Mouse (Mus musculus): ENCODE data around the gene Ahcyl2.

The Ahcyl2 gene

DNA sequence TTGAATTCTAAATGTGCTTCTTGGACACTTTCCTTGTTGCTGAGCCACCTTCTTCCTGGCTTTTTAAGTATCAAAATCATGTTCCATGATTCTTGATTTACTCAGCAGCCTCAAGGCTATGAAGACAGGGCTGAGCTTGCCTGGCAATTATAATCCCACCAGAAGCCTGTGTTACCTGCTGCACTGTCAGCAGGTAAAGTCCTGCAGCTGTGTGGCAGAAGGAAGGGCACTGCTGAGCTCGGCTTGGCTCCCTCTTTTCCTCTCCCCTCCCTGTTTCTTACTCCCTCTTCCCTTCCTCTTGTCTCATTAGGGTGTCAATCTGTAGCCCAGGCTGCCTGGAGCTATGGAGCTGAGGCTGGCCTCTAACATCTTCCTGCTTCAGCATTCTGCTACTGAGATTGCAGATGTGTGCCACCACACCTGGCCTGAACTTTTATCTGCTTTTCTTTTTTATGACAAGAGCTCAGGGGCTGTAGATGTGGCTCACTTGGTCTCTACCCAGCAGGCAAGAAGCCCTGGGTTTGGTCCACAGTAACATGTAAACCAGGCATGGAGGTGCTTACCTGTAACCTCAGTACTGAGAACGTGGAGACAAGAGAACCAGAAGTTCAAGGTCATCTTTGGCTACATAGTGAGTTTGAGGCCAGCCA, 3.0 kb downstream of the Ahcyl2 start:
- no peak for DNase-seq (ENCODE audit: low spot score in 2 of 2)

DNA sequence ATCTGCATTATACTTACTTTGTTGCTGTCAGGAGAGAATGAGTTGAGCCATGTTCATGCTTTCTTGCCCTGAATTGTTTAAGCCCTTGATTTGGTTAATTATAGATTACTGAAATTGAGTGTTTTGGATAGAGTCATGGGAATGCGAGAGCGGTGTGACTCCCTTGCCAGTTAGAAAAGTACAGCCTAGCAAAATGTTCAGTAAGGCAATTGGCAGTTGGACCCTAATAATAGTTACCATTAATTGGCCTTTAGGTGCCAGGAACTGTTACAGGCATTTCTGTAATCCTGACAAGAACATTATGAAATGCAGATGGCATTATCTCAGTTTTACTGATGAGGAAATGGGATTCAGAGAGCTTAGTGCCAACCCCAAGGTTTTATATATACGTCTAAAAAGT, 4.4 kb downstream of the Ahcyl2 start:
- DNase-seq (ENCODE audit: low spot score in 2 of 2) = no peak

DNA sequence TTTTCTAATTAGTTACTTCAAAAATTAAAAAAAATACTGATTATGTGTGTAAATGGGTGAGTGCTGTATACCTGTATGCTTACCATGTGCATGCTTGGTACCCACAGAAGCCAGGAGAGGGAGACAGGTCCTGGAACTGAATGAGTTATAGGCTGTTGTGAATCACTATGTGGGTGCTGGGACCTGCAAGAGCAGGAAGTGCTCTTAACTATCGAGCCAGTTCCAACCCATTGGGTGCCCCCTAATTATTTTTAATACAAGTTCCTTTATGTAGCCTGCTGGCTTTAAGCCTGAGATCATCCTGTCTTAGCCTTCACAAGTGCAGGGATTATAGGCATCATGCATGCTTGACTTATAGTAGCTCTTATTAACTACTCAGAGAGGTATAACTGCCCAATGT, 6.3 kb downstream of the Ahcyl2 start:
- DNase-seq (ENCODE audit: low spot score in 2 of 2) = no peak

DNA sequence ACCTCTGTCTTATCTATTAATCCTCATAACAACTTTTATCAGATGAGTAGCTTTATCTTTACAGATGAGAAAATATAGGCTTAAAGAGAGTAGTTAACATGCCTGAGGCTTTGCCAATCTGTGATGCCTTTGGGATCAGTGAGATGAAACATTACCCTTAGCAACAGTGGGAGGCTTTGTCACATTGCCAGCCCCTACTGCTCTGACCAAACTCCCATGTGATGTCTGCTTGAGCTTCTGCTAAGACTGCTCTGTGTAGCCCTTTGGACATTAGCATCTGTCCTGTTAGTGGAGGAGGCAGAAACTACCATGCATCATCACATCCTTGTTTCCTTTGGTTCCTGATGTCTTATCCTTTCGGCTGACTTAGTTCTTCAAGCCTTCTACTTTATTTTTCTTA, 7.8 kb downstream of the Ahcyl2 start:
- DNase-seq (ENCODE audit: low spot score in 2 of 2) = no peak

DNA sequence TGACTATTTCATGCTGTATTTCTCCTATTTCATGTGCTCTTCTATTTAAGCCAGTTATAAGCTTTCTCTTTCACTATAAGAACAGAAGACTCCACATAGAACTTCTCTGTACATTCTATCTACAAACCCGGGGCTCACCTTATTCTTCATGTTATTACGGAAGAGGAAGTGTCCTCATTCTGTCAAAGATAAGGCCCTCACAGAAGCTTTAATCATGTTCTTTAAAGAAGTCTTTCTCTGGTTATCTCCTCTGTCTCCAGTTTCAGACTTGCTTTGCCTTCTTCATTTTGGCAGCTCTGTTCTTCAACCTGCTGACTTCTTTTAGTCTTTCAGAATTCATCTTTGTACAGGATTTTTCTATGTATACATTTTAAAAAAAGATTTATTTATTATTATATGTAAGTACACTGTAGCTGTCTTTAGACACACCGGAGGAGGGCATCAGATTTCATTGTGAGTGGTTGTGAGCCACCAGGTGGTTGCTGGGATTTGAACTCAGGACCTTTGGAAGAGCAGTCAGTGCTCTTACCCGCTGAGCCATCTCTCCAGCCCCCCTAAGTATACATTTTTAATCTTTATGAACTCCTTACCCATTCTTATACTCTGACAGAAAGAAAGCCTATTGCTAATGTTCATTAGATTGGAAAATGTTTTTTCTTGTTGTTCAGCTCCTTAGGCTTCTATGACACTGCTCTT, 8.9 kb downstream of the Ahcyl2 start:
- DNase-seq (ENCODE audit: low spot score in 2 of 2) = no peak

DNA sequence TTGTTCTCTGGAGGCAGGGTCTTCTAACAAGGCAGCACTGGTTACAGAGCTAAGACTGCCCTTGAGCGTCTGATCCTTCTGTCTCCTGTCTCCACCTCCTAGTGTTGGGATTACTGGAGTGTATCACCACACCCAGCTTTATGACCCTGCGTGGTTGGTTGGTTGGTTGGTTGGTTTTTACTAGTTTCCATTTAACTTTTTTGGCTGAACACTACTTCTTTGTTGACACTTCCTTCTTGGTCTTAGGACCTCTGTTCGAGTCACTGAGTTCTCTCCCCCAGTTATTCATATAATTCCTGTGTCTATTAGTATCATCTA, 9.4 kb downstream of the Ahcyl2 start:
- DNase-seq (ENCODE audit: low spot score in 2 of 2) = no peak

DNA sequence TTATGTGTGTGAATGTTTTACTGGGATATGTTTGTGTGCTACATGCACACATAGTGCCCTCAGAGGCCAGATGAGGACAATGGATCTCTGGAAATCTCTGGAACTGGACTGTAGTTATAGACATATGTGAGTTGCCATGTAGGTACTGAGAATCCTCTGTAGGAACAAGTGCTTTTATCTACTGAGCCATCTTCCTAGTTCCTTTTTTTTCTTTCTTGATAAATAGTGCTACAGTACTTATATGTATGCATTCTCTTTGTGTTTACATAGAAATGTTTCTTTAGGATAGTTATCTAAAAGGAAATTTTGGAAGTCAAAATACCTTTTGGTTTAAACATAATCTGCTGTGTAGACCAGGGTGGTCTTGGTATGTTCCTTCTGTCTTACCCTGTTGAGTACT, 12.3 kb downstream of the Ahcyl2 start:
- no peak for DNase-seq (ENCODE audit: low spot score in 2 of 2)

DNA sequence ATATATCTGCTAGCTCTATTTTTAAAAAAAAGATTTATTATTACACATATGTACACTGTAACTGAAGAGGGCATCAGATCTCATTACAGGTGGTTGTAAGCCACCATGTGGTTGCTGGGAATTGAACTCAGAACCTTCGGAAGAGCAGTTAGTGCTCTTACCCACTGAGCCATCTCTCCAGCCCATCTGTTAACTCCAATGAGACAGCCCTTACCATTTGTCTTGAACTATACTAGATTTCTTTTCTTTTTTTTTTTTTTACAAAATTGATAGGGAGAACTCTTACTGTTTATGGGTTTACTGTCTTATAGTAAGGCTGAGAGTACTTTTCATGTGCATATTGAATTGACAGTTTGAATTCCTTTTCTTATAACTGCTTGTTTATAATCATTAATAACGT, 12.8 kb downstream of the Ahcyl2 start:
- DNase-seq (ENCODE audit: low spot score in 2 of 2) = no peak

DNA sequence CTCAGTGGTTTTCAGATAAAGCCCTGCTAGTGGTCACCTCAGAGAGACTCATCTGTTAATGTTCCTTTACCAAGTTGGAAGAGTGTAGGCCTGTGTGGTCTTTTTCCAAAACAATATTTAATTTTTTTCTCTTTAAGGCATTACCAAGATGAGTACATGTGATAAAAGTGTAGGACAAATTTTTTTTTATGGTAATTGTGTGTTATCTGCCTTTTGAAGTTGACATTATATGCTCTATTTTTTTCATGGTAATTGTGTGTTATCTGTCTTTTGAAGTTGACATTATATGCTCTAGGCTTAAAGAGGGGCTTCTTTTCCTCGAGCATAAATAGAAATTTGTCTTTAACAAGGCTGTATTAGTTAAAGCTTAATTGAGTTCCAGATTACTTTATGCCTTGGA, 14.4 kb downstream of the Ahcyl2 start:
- DNase-seq (ENCODE audit: low spot score in 2 of 2) = no peak

DNA sequence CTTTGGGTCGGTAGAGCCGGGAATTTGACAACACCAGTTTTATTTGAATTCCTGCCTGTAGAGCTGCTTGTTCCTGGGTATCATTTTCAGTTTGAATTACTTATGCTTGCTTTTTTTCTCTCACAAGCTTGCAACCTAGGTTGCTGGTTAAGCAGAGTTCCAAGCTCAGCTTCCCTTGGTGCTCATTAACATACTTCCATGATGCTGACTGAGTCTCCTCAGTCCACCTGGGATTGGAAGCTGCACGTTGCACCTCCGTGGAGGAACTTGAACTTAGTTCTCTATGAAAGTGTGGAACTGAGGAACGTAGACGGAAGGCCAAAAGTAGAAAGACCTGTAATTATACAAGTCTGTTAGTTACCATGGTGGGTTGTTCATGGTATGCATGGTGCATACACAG, 16.1 kb downstream of the Ahcyl2 start:
- no peak for DNase-seq (ENCODE audit: low spot score in 2 of 2)

DNA sequence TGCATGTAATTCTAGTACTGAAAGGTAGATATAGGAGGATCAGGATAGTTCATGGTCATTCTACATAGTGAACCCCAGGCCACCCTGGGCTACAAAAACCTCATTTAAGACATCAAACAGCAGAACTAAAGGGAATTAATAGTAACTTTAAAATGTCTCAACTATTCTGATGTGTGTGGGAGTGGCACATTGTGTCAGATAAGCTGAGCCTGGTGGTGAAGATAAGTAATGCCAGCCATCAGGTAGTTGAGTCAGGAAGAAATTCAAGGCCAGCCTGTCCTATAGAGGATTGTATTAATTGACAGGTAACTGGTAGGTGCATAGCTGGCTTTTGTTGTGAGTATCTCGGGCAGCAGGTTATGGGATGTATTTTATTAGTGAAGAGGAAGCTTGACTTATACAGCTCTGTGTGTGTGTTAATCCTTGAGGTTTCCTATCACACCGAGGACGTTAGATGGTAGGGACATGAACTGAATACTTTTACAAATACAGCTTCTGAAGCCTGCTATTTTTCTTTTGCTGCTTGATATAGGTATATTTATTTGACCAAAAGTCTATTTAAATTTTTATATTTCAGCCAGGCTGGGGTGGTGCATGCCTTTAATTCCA, 16.7 kb downstream of the Ahcyl2 start:
- no peak for DNase-seq (ENCODE audit: low spot score in 2 of 2)

DNA sequence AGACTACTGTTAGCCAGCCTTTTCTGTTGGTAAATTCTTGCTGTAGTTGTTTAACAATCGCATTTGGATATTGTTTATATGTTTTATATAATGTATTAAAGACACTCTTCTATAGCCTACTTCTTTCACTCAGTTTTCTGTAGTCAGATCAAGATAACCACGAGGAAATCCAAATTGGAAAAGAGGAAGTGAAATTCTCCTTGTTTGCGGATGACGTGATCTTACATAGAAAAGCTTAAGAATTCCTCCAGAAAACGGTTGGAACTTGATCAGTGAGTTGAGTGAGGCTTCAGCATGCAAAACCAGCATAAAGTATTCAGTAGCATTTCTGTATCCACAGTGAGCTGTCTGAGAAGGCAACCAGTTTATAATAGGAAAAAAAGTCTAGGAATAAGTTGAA, 17.9 kb downstream of the Ahcyl2 start:
- no peak for DNase-seq (ENCODE audit: low spot score in 2 of 2)

DNA sequence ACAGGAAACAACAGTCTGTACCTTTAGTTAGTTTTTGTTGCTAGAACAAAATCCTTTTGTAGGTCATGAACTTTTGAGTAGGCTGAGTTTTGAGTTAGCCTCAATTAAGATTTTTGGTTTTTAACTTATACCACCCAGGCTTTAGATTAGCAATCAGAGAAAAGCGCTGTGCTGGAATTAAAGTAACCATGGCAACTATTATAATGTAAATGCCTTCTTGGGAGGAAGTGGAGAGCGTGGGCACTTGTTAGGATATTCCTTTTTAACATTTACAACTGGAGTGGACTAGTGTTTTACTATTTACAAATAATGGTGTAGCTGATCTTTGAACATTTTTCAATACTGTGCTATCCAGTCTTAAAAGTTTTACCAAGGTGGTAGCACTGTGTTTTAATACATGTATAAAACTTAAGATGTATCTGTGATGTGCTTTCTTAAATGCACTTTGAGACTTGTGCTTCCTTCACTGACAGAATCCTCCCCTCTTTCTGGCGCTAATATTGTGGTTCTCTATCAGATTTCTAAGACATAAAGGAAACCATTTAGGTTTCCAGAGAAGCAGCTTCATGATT, 21.1 kb downstream of the Ahcyl2 start:
- no peak for DNase-seq (ENCODE audit: low spot score in 2 of 2)

DNA sequence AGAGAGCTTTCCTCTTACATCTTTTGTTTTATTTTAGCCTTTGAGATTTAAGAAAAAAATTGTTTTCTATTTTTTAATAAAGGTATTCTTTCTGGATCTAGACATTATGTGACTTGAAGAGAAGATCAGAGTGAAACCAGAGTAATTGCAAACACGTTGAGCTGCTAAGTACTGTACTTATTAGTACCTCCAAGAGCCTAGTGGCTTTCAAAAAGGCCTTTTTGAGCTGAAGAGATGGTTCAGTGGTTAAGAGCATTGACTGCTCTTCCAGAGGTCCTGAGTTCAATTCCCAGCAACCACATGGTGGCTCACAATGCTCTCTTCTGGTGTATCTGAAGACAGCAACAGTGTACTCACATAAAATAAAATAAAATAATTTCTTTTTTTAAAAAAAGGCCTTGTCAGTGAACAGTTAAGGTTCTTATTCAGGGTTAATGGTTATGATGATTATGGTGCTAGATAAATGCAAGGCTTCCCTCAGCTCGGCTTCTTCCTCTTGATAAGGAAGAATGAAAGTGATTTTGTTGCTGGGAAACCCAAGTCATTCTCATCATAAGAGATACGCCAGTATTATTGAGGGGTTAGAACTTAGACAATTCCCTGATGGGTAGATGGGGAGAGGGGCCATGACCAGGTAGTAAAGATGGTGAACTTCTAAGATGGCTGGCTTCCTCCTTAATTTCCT, 22.3 kb downstream of the Ahcyl2 start:
- DNase-seq (ENCODE audit: low spot score in 2 of 2) = no peak

DNA sequence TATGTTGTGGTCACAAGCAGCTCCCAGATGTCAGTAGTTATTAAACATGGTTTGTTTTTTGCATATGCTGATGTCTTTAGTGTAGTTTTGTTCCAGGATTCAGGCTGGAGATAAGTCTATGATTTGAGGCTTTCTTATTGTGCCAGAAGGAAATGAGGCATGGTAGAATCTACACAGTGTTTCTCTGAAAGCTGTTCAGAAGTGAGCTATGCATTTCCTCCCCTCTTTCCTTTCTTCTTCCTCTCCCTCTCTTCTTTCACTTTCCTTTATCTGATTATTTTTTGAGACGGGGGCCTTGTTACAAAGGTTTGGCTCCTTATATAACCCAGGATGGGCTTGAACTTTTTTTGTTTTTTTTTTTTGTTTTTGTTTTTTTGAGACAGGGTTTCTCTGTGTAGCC, 25.7 kb downstream of the Ahcyl2 start:
- DNase-seq (ENCODE audit: low spot score in 2 of 2) = no peak

DNA sequence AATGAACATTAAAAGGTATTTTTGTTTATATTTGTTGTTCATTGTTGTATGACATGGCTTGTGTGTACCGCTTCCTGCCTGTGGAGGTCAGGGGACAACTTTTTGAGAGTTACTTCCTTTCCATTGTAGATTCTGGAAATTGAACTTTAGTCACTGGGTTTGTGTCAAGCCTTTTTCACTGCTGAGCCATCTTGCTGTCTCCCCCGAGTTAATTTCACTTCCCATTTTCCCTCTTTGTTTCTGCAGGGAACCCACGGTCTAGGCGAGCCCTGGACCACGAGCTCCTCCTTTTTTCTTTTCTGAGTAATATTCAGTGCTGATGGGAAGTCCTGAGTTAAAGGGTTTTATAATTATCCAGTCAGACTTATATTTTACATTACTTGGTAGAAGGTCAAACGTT, 26.8 kb downstream of the Ahcyl2 start:
- DNase-seq (ENCODE audit: low spot score in 2 of 2) = no peak

DNA sequence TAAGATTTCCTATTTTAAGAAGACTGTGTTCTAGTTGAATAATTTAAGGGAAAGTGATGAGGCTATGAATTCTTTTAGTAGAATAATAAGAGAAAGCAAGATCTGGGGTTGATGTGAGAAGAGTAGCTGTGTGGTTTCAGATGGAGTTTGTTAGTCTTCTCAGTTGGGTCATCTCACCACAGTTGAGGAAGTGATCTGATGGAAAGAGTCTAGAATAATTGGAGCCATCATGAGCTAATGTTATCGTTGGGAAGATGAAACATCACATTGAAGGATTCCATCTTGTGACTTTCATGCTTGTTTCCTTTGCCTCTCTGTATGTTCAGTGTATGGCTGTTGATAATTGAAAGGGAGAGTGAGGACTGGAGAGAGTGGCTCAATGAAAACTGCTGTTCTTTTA, 35.2 kb downstream of the Ahcyl2 start:
- no peak for DNase-seq (ENCODE audit: low spot score in 2 of 2)

DNA sequence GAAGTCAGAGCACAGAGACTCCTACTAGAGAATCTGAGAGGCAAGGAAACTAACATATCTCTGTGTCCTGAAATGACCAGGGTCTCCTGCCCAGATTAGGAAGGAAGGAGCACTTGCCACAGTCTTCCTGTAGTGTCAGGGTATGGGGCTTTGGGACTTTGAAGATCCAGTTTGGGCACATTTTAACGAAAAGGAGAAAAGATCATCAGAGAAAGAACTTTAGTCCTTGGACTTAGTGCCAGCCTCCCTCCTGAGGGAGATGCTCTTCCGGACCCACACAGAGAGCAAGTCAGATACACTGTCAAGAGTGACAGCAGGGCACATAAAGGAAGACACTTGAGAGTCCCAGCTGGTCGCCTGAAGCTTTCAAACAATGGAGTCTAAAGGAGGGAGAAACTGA, 36.2 kb downstream of the Ahcyl2 start:
- DNase-seq (ENCODE audit: low spot score in 2 of 2) = no peak

DNA sequence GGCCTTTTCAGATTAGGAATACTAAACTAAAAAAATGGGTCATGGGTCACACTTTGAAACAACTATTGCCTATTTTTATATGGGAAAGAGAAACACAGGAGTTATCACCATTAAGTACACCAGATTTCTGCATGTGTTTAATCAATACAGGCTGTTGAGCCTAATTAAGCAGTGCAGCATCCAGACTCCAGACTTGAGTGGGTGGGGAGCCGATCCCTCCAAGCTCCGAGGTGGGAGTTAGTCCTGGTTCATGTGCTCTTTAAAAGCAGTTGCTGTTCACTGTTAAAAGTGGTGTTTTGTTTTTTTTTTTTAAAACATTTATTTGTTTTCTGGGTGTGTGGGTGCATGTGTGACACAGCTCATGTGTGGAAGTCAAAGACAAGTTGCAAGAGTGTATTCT, 37.6 kb downstream of the Ahcyl2 start:
- no peak for DNase-seq (ENCODE audit: low spot score in 2 of 2)

DNA sequence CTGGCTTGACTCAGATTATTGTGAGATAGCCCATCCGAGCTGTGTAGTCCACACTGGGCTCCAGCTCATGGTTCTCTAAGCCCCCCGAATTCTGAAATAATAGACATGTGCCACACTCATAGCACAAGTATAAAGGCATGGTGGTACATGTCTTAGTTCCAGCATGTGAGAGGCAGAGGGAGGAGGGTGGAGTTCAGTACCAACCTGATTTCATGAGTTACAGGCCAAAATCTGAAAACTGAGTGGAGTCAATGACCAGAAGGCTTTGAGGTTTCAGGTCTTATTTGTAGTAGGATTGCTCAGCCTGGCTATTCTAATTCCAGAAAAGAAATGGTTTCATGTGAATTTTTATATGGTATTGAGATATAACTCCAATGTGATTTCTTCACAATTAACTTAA, 44.3 kb downstream of the Ahcyl2 start:
- DNase-seq (ENCODE audit: low spot score in 2 of 2) = no peak

DNA sequence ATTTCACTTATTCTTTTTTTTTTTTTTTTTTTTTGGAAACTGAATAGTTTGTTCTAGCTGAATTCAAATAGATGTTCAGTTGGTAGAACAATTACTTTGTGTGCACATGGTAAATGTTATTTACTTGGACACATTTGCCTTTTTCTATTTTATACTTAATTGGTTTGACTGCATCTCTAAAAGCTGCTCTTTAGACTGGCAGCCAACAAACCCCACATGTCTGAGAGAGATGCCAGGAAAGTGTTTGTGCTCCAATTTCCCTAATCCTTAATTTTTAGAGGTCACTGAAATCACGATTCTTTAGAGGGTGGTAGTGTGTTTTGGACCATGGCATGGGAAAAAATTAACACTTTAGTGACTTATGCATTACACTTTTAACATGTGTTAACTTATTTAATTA, 44.8 kb downstream of the Ahcyl2 start:
- DNase-seq (ENCODE audit: low spot score in 2 of 2) = no peak

DNA sequence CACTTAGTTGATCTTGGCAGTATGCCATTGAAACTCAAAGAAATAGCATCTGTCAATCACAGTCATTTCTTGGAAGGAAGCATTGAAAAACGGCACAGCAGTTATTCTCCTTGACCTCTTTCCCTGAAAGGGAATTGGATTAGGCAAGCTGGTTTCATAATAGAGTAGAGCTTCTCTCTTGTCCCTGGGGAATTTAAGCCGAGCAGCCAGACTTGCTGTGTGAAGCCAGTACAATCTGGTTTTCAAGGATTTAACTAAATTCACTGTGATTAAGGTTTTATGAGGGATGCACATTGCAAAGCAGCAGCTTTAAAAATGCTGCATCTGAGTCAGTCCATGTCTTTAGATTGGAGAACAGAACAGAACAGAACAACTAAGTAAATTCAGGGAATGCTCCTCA, 46.8 kb downstream of the Ahcyl2 start:
- DNase-seq (ENCODE audit: low spot score in 2 of 2) = no peak

DNA sequence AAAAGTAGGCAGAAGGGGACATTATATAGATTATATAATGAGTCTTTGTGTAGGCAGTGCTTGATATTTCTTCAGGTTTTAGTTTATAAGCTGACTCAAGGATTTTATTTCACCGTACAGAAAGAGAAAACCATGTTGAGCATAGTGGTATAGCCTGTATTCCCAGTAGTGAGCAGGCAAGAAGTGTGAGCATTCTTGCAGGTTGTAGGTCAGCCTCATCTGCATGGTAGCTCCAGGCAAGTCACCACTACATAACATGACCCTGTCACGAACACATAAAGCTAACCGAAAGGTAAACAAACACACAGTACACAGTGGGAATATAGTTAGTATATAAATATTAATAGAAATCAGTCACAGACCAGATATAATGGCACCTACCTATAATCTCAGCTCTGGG, 47.2 kb downstream of the Ahcyl2 start:
- DNase-seq (ENCODE audit: low spot score in 2 of 2) = no peak
